Mouse (Mus musculus): ENCODE results near the gene Aprt. TPM values are rescaled to one million over a fixed set of nuclear protein-coding genes. Genes with fewer than 3 reads are reported as not detected.

Aprt gene
- polyA plus RNA-seq, 1 experiment from 2014 or later, result 235 TPM

Small RNAs within 50 kb of the gene (microRNA-seq; reads per million reads assigned to microRNA genes)
- gene Mir6396 (ENCODE audit: insufficient number of aligned reads), result not detected

Other genes with a start within 250 kb of the Aprt start
- not detected in 2 replicates for gene Trhr2, start 216.2 kb downstream of the Aprt start, polyA plus RNA-seq (2014; fragmentation: Nextera tagmentation; extraction: Ambion mirVana)
- gene Zc3h18, start 200.3 kb downstream of the Aprt start, polyA plus RNA-seq (2014; fragmentation: Nextera tagmentation; extraction: Ambion mirVana), result 54.8 and 57.4 TPM in 2 replicates
- gene Il17c, start 154.9 kb downstream of the Aprt start, polyA plus RNA-seq (2014; fragmentation: Nextera tagmentation; extraction: Ambion mirVana), result not detected in 2 replicates
- gene Cyba, start 144.0 kb downstream of the Aprt start, polyA plus RNA-seq (2014; fragmentation: Nextera tagmentation; extraction: Ambion mirVana), result 52.3 and 58.2 TPM in 2 replicates
- 47.4 and 50.3 TPM in 2 replicates for gene Mvd, start 133.5 kb downstream of the Aprt start, polyA plus RNA-seq (2014; fragmentation: Nextera tagmentation; extraction: Ambion mirVana)
- gene Snai3, start 116.2 kb downstream of the Aprt start, polyA plus RNA-seq (2014; fragmentation: Nextera tagmentation; extraction: Ambion mirVana), result 0.37 TPM in 1 of 2 replicates, not detected in the other
- 31.2 and 36.0 TPM in 2 replicates for gene Rnf166, start 100.8 kb downstream of the Aprt start, polyA plus RNA-seq (2014; fragmentation: Nextera tagmentation; extraction: Ambion mirVana)
- gene Ctu2, start 100.8 kb downstream of the Aprt start, polyA plus RNA-seq (2014; fragmentation: Nextera tagmentation; extraction: Ambion mirVana), result 75.7 and 84.5 TPM in 2 replicates
- gene Piezo1, start 25.6 kb downstream of the Aprt start, polyA plus RNA-seq (2014; fragmentation: Nextera tagmentation; extraction: Ambion mirVana), result 5.8 and 5.9 TPM in 2 replicates
- gene Cdt1, start 8.9 kb downstream of the Aprt start, polyA plus RNA-seq (2014; fragmentation: Nextera tagmentation; extraction: Ambion mirVana), result 57.9 and 59.6 TPM in 2 replicates
- 4.5 and 5.8 TPM in 2 replicates for gene Galns, start 34.6 kb upstream of the Aprt start, polyA plus RNA-seq (2014; fragmentation: Nextera tagmentation; extraction: Ambion mirVana)
- 39.3 and 49.9 TPM in 2 replicates for gene Trappc2l, start 34.7 kb upstream of the Aprt start, polyA plus RNA-seq (2014; fragmentation: Nextera tagmentation; extraction: Ambion mirVana)
- gene Pabpn1l, start 45.8 kb upstream of the Aprt start, polyA plus RNA-seq (2014; fragmentation: Nextera tagmentation; extraction: Ambion mirVana), result not detected in 2 replicates
- 6.0 and 7.0 TPM in 2 replicates for gene Cbfa2t3, start 122.2 kb upstream of the Aprt start, polyA plus RNA-seq (2014; fragmentation: Nextera tagmentation; extraction: Ambion mirVana)
- 15.6 and 16.3 TPM in 2 replicates for gene Acsf3, start 198.6 kb upstream of the Aprt start, polyA plus RNA-seq (2014; fragmentation: Nextera tagmentation; extraction: Ambion mirVana)